Mouse (Mus musculus): Measurements from ENCODE around the gene Nos1.

DNA sequence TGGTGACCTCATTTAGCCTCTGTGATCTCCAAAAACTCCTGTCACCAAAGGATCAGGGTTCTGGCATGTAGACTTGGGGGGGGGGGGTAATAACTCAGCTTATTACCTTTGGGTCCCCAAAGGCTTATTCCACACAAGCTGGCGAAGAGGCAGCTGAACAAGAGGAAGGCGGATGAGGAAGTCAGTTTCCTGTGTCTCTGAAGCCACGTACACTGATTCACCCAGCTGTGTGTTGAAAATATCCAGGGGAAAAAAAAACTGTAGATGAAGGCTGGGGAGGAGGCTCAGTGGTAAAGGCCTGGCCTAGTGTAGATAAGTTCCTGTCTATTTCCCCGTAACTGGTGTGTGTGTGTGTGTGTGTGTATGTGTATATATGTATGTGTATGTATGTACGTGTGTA is 110.7 kb downstream of the Nos1 start:
- TF ChIP-seq CTCF (IDR thresholded peaks at IDR 0.05; ENCODE audit: control insufficient read depth, insufficient read depth, low read length) (no peak), POLR2A (IDR thresholded peaks at IDR 0.05; ENCODE audit: borderline replicate concordance, control insufficient read depth, low read depth, low read length) (no peak)
